Mouse (Mus musculus): Measurements from ENCODE around the gene Vmn2r35. TPM values are rescaled to one million over a fixed set of nuclear protein-coding genes. Genes with fewer than 3 reads are reported as not detected.
"Not testable (repeated sequence)": the region's sequence is repeated elsewhere in the genome, so short reads cannot be mapped to it uniquely, and the experiment has no call there.

The Vmn2r35 gene
- polyA plus RNA-seq (2015; fragmentation: Nextera tagmentation; extraction: Ambion mirVana) = not detected in 2 replicates

DNA sequence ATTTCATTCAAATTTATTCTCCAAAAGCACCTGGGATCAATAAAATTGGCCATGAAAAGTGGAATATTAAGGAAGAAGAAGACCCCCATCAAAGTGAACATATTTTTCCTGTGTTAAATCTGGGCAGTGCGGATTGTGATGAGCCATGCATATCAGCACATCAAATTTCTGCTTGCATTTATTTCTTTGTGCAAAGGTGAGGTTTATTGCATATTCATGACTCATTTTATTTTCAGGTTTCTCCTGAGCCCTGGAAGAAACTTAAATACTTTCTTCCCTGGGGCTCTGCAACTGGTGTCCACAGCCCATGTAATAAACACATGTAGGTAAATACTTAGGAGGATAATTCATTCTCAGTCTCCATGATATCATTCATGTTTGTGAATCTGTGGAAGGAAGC lies at the start of gene Vmn2r35:
Gene Vmn2r35 (minus strand): TSS at position 101 of the 400 bp plus-strand sequence.
- not testable (repeated sequence) for H3K27me3 ChIP-seq; H3K4me3 ChIP-seq; ATAC-seq (ENCODE audit: insufficient number of reproducible peaks, low FRiP score, low TSS enrichment, low read depth); H3K9ac ChIP-seq; H3K4me2 ChIP-seq; H3K27ac ChIP-seq; H3K4me1 ChIP-seq; H3K36me3 ChIP-seq; H3K9me3 ChIP-seq
- no CpG with 5 or more reads among the region's 1 CpGs for WGBS

DNA sequence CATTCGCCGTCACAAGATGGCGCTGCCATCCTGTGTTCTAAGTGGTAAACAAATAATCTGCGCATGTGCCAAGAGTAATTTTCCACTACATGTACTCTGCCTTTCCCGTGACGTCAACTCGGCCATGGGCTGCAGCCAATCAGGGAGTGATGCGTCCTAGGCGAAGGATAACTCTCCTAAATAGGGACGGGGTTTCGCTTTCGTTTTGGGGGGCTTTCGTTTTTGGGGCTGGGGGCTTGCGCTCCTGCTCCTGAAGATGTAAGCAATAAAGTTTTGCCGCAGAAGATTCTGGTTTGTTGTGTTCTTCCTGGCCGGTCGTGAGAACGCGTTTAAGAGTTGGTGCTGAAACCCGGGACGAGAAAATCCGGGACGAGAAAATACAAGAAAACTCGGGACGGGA lies 25.5 kb downstream of the Vmn2r35 start:
- WGBS = 95% methylated on average over 10 of the region's 25 CpGs
- H3K27ac ChIP-seq; H3K27me3 ChIP-seq; H3K4me2 ChIP-seq; H3K4me1 ChIP-seq; ATAC-seq (ENCODE audit: insufficient number of reproducible peaks, low FRiP score, low TSS enrichment, low read depth); H3K36me3 ChIP-seq; H3K4me3 ChIP-seq; H3K9me3 ChIP-seq; H3K9ac ChIP-seq: not testable (repeated sequence)

Other genes with a start within 250 kb of the Vmn2r35 start
- not detected in 2 replicates for gene Vmn2r34, start 130.4 kb downstream of the Vmn2r35 start, polyA plus RNA-seq (2015; fragmentation: Nextera tagmentation; extraction: Ambion mirVana)
- not detected in 2 replicates for gene Vmn2r36, start 82.6 kb upstream of the Vmn2r35 start, polyA plus RNA-seq (2015; fragmentation: Nextera tagmentation; extraction: Ambion mirVana)

All from limb, embryonic 15.5 days (tissue).